Mouse (Mus musculus) cerebellum, adult 2 months (tissue): ENCODE measurements around the gene Adra1b.
A peak's percentile ranks its signal among the peaks of the same experiment; 100 is the strongest.

ENCODE experiments used
- CTCF ChIP-seq: fragments of 200-500 bp; IDR thresholded peaks from 2 replicates; pipeline ENCODE4 v1.5.1; 2011; ENCODE audit warnings: low read depth, mild to moderate bottlenecking, control low read depth, low read length, moderate library complexity, borderline replicate concordance; ENCODE audit not compliant: insufficient read depth
- POLR2A ChIP-seq: fragments of 200-500 bp; IDR thresholded peaks from 2 replicates; pipeline ENCODE4 v1.6.1; 2011; ENCODE audit warnings: low read length, control low read depth, borderline replicate concordance; ENCODE audit not compliant: insufficient read depth

DNA sequence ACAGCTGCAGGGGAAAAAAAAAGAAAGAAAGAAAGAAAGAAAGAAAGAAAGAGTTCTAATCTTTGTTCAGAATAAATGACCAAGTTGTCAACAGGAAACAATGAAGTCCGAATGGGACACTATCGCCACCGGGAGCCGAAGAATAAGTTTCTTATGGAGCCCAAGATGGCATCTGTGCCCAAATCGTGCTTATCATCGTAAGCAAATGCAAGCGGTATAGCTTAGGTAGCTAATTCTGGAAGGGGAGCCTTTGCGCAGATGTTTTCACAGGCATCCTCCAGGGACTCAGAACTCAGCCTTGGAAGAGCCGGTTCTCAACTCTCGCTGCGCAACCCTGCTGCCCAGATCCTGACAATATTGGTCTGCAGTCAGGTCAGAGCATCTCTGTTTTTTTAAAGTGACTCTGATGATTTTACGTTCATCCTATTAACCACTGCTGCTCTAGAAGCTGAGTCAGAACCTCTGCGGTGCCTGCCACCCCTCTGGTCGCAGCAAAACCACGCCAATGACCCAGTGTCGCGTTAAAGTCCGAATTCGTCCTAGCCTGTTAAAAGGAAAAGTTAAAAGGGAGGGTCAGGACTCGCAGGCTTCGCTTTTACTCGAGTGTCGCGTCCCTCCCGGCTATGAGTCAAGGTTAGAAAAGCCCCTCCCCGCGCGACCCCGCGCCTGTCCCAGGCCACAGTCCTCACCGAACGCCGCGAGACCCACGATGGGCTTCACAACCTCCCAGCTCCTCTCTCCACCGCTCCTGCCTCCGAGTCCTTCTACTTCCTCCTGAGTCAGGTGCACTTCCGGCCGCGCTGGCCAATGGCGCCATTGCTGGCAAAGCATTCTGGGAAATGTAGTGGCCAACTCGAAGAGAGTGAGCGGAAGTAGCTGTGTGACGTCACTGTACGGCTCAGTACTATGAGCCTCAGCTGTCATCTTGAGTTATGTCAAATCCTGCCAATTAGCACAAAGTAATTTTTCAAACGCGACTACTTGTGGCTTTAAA, 153.5 kb downstream of the Adra1b start, which contains the start of gene Ttc1:
- TF ChIP-seq POLR2A (peak; percentile 90), CTCF (no peak)
